Mouse (Mus musculus) mature B cell (primary cell): ENCODE data around the gene Clec4g.

Experiments
- in situ Hi-C: fragments of 300-500 bp; cut with MboI; formaldehyde crosslinking; loops from 2 replicates; pipeline ENCODE4 v1.14.3; 2019

The Clec4g gene

GRCm38 (mm10) chr8:3679236-3679635 lies 41.2 kb downstream of the Clec4g start:
- in situ Hi-C loops, result no loop called here

- in situ Hi-C loops, result no loop called here
These were observed 41.6 kb downstream of the Clec4g start for GRCm38 (mm10) chr8:3678831-3679230.

- in situ Hi-C loops, result no loop called here
These were observed 43.4 kb downstream of the Clec4g start for GRCm38 (mm10) chr8:3676993-3677579.

GRCm38 (mm10) chr8:3676131-3676992 lies 44.1 kb downstream of the Clec4g start, which contains the start of gene Trappc5:
Gene Trappc5, plus strand, starts transcription at chr8:3676299.
- in situ Hi-C loops, result no loop called here

- in situ Hi-C loops, result loop anchor here (5.0 kb wide), 1 partner anchor 47 kb away; the partner anchor contains the start of gene Pcp2
These were observed 45.8 kb downstream of the Clec4g start for GRCm38 (mm10) chr8:3674671-3675070.

GRCm38 (mm10) chr8:3671980-3672491 lies 48.4 kb downstream of the Clec4g start, which contains the start of gene Fcor:
Gene Fcor, minus strand, starts transcription at chr8:3672362.
- in situ Hi-C loops, result loop anchor here (5.0 kb wide), 1 partner anchor 45 kb away; the partner anchor contains the start of gene Pcp2

- in situ Hi-C loops, result loop anchor here (5.0 kb wide), 1 partner anchor 43 kb away; the partner anchor contains the start of gene Pcp2
These were observed 50.1 kb downstream of the Clec4g start for GRCm38 (mm10) chr8:3670388-3670787.

- in situ Hi-C loops, result no loop called here
These were observed 54.9 kb downstream of the Clec4g start, which contains the start of gene Mcemp1 for GRCm38 (mm10) chr8:3665507-3665906. Gene Mcemp1, plus strand, starts transcription at chr8:3665754.

GRCm38 (mm10) chr8:3664405-3664804 lies 56.0 kb downstream of the Clec4g start:
- in situ Hi-C loops, result no loop called here

GRCm38 (mm10) chr8:3660889-3661288 lies 59.6 kb downstream of the Clec4g start:
- in situ Hi-C loops, result no loop called here
